Mouse (Mus musculus): ENCODE measurements around the gene Gm29110.
"Not testable (repeated sequence)": the region's sequence is repeated elsewhere in the genome, so short reads cannot be mapped to it uniquely, and the experiment has no call there.

Gm29110 gene

GRCm38 (mm10) chrY:74470231-74470630 is at the start of gene Gm29110:
TSS of gene Gm29110 (plus strand) at chrY:74470531.
- not testable (repeated sequence) for DNase-seq (ENCODE audit: extremely low spot score, low spot score)

Measured in neural tube, embryonic 10.5 days (tissue).